Mouse (Mus musculus): ENCODE measurements around the gene AU021092.

AU021092 gene

GRCm38 (mm10) chr16:5216686-5217085 is 5.4 kb downstream of the AU021092 start:
- in situ Hi-C loops (cut with MboI; ENCODE audit: low sequenced_read_pairs): no loop called here

GRCm38 (mm10) chr16:5214126-5214525 is 8.0 kb downstream of the AU021092 start:
- in situ Hi-C loops (cut with MboI; ENCODE audit: low sequenced_read_pairs): no loop called here

- in situ Hi-C loops (cut with MboI; ENCODE audit: low sequenced_read_pairs): no loop called here
Observed at GRCm38 (mm10) chr16:5212150-5212549, 9.9 kb downstream of the AU021092 start.

GRCm38 (mm10) chr16:5210365-5210764 is 11.7 kb downstream of the AU021092 start:
- in situ Hi-C loops (cut with MboI; ENCODE audit: low sequenced_read_pairs): no loop called here

- in situ Hi-C loops (cut with MboI; ENCODE audit: low sequenced_read_pairs): no loop called here
Observed at GRCm38 (mm10) chr16:5206051-5206450, 16.0 kb downstream of the AU021092 start.

GRCm38 (mm10) chr16:5205431-5205970 is 16.6 kb downstream of the AU021092 start:
- in situ Hi-C loops (cut with MboI; ENCODE audit: low sequenced_read_pairs): no loop called here

GRCm38 (mm10) chr16:5203668-5204433 is 18.2 kb downstream of the AU021092 start, which contains the start of gene Nagpa:
Gene Nagpa (minus strand): TSS chr16:5204012.
- in situ Hi-C loops (cut with MboI; ENCODE audit: low sequenced_read_pairs): no loop called here

- in situ Hi-C loops (cut with MboI; ENCODE audit: low sequenced_read_pairs): no loop called here
Observed at GRCm38 (mm10) chr16:5203200-5203599, 18.9 kb downstream of the AU021092 start.

- in situ Hi-C loops (cut with MboI; ENCODE audit: low sequenced_read_pairs): no loop called here
Observed at GRCm38 (mm10) chr16:5202681-5203080, 19.4 kb downstream of the AU021092 start.

GRCm38 (mm10) chr16:5195080-5195479 is 27.0 kb downstream of the AU021092 start:
- in situ Hi-C loops (cut with MboI; ENCODE audit: low sequenced_read_pairs): no loop called here

GRCm38 (mm10) chr16:5186234-5186633 is 35.9 kb downstream of the AU021092 start:
- in situ Hi-C loops (cut with MboI; ENCODE audit: low sequenced_read_pairs): no loop called here

- in situ Hi-C loops (cut with MboI; ENCODE audit: low sequenced_read_pairs): no loop called here
Observed at GRCm38 (mm10) chr16:5185691-5186090, 36.4 kb downstream of the AU021092 start.

GRCm38 (mm10) chr16:5184956-5185355 is 37.1 kb downstream of the AU021092 start:
- in situ Hi-C loops (cut with MboI; ENCODE audit: low sequenced_read_pairs): no loop called here

- in situ Hi-C loops (cut with MboI; ENCODE audit: low sequenced_read_pairs): no loop called here
Observed at GRCm38 (mm10) chr16:5184101-5184500, 38.0 kb downstream of the AU021092 start.

GRCm38 (mm10) chr16:5183310-5183975 is 38.7 kb downstream of the AU021092 start:
- in situ Hi-C loops (cut with MboI; ENCODE audit: low sequenced_read_pairs): no loop called here

- in situ Hi-C loops (cut with MboI; ENCODE audit: low sequenced_read_pairs): no loop called here
Observed at GRCm38 (mm10) chr16:5172636-5173035, 49.5 kb downstream of the AU021092 start.

GRCm38 (mm10) chr16:5168829-5169228 is 53.3 kb downstream of the AU021092 start:
- in situ Hi-C loops (cut with MboI; ENCODE audit: low sequenced_read_pairs): no loop called here

- in situ Hi-C loops (cut with MboI; ENCODE audit: low sequenced_read_pairs): no loop called here
Observed at GRCm38 (mm10) chr16:5168038-5168437, 54.1 kb downstream of the AU021092 start.

GRCm38 (mm10) chr16:5164327-5164726 is 57.8 kb downstream of the AU021092 start:
- in situ Hi-C loops (cut with MboI; ENCODE audit: low sequenced_read_pairs): no loop called here
